Mouse (Mus musculus): Measurements from ENCODE around the gene Rfxank.

Gene Rfxank

DNA sequence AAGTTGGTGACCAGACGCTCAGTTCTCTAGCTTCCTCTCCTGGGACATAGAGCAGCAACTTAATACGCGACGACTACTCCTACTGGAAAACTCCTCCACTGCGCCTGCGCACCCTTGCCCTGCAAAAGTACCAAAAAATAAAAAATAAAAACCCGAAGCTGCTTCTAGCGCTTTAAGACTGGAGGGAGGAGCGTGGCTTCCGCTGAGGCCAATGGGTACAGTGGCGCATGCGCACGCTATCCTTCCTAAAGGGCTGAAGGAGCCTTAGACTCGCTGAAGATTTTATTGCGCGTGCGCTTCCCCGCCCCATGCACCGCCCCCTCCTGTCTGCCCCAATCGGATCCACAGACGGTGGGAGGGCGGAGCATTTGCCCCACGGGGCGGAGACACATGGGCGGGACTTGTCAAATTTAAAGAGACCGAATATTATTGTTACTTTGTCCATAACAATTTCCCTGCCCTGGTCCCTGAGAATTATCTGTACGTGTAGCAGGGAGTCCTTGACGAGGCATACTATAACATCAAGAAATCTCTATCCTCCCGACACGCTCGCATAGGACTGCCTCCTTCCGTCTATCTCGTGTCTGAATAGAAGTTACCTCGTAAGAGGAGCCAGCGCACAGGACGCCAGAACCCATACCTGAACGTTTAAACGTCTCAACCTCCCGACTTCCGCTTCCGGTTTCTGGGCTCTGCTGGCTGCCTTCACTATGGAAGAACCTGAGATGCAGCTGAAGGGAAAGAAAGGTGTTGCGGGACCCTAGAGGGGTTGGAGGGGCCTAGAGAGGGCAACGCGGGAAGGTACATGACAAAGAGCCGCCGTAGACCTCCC is at the start of gene Rfxank, which contains the start of the genes Borcs8 and Mef2b:
Gene Rfxank (minus strand): TSS at position 129 of the 832 bp plus-strand sequence.
Gene Borcs8 (plus strand): TSS at position 474 of the 832 bp plus-strand sequence.
Gene Mef2b (plus strand): TSS at position 686 of the 832 bp plus-strand sequence.
- peak; percentile 99 for DNase-seq (ENCODE audit: low spot score in 2 of 2)

DNA sequence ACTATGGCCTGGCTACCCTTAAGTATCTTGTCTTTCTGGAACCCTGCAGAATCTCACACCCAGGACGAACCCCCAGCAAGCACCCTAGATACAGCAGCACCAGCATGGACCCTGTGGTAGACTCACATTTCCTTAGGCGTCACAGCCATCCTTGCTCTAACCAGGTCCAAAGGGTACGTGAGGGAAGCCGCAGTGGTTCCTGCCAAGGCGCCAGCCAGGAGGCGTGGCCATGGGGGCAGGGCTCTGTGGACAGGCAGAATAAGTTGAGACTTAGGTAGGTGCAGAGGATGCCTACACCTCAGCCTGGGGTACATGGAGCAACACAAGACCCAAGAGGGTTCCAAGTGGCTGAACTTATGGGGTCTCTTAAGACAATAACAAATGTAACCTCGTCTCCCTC is 49.8 kb upstream of the Rfxank start:
- DNase-seq (ENCODE audit: low spot score in 2 of 2), result no peak

DNA sequence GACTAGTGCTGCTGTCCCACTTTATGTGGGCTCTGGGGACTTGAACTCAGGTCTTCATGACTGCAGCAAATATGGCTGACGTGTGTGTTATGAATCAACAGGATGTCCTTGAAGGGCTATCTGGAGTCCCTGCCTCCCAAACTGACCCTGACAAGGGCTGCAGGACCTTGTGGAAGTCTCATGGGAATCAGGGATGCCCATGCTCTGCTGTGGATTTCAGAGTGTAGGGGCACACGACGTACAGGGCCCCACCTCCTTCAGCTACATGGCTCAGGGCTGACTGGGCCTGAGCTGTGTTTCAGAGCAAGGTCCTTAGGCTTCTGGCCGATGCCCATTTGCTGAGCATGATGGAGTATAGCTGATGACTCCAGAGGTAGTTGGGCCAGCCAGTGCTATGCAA is 44.2 kb upstream of the Rfxank start:
- no peak for DNase-seq (ENCODE audit: low spot score in 2 of 2)

DNA sequence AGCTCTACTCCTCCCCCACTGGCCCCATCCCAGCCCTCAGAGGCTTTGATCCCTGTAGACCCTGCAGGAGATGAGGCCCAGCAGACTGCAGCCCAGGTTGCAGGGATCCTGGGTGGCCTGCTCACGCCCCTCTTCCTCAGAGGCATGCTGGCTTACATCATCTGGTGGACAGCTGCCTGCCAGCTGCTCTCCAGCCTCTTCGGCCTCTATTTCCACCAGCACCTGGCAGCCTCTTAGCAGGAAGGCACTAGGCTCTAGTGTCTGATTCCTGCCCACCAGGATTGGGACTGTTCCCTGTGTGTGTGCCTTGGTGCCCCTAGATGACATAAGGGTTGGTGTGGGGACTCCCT is 42.9 kb upstream of the Rfxank start:
- DNase-seq (ENCODE audit: low spot score in 2 of 2), result no peak

DNA sequence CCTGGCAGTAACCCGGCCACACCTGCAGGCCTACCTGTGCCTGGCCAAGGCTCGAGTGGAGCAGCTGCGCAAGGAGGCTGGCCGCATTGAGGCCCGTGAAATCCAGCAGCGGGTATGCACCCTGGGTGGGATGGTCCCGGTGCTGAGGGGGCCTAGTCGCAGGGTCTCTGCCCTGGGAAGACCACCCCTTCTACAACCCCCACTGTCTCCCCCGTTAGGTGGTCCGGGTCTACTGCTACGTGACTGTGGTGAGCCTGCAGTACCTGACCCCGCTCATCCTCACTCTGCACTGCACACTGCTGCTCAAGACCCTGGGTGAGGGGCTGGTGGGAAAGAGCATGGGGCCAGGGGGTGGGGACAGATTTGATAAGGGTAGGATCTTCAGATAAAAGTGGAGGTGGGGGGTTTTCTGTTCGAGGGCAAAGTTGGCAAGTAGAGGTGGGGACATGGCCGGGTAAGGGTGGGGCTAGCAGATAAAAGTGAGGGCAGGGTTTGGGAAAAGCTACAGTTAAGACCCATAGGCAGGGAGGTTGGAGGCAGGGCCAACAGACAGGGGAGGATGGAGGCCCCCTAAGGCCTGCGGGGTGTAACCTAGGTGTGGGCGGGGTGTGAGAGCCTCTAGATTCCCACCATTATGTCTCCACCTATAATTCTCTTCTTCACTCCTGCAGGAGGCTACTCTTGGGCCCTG is 42.4 kb upstream of the Rfxank start:
- no peak for DNase-seq (ENCODE audit: low spot score in 2 of 2)

- DNase-seq (ENCODE audit: low spot score in 2 of 2), result no peak
These were observed 40.1 kb upstream of the Rfxank start for GRCm38 (mm10) chr8:70179082-70179481.

- no peak for DNase-seq (ENCODE audit: low spot score in 2 of 2)
These were observed 39.3 kb upstream of the Rfxank start for GRCm38 (mm10) chr8:70178231-70178630.

GRCm38 (mm10) chr8:70174079-70174478 is 35.1 kb upstream of the Rfxank start:
- DNase-seq (ENCODE audit: low spot score in 2 of 2), result no peak

DNA sequence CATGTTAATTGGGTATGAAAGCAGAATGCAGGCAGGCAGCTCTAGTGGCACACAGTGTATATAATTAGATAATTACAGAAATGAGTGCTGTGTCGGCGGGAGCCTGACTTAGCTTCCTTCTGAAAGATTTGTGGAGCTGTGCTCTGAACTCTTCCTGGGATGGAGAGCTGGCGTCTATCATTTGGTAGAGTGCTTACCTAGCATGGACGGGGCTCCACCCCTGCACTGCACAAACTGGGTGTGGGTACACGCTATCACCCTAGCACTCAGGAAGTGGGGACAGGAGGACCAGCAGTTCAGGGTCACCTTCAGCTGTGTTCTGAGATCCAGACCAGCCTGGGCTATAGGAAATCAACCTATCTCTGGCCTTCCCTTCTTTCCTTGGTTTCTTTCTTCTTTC is 34.4 kb upstream of the Rfxank start:
- no peak for DNase-seq (ENCODE audit: low spot score in 2 of 2)

- DNase-seq (ENCODE audit: low spot score in 2 of 2), result peak; percentile 68 to 77
These were observed 33.2 kb upstream of the Rfxank start, which contains the start of gene Tmem161a for GRCm38 (mm10) chr8:70172043-70172681. Gene Tmem161a (plus strand): TSS chr8:70172356.

DNA sequence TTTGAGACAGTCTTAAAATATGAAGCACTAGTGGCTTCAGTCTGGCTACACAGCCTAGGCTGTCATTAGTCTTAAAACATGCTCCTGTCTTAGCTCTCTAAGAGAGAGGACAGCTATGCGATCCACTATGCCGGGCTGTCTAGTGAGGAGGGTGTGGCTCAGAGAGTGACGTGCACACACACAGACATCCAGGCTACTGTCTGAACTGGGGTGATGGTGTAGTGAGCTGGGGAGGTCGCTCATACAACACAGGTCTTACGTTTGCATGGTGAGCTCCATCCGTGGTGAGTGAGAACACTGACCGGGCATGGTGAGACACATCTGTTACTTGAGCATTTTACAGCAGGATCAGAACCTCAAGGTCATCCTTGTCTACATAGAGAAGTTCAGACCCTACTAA is 32.3 kb upstream of the Rfxank start:
- no peak for DNase-seq (ENCODE audit: low spot score in 2 of 2)

GRCm38 (mm10) chr8:70170748-70171147 is 31.8 kb upstream of the Rfxank start:
- DNase-seq (ENCODE audit: low spot score in 2 of 2), result no peak

DNA sequence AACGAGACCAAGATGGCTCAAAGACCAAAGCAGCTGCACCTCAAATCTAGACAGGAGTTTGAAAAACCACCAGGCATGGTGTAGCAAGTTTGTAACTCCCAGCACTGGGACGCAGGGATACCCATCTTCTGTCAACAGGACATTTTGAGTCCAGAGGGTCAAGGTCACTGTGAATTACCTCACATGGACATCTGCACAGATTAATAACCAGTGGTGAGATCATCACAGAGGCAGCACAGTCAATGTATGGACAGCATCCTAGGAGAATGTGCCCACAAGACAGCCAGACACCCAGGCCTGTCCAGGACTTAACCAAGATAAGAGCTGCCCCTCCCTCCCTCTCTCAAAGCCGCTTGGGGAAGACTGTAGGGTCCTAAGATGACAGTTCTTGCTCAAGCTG is 31.2 kb upstream of the Rfxank start:
- DNase-seq (ENCODE audit: low spot score in 2 of 2), result no peak

DNA sequence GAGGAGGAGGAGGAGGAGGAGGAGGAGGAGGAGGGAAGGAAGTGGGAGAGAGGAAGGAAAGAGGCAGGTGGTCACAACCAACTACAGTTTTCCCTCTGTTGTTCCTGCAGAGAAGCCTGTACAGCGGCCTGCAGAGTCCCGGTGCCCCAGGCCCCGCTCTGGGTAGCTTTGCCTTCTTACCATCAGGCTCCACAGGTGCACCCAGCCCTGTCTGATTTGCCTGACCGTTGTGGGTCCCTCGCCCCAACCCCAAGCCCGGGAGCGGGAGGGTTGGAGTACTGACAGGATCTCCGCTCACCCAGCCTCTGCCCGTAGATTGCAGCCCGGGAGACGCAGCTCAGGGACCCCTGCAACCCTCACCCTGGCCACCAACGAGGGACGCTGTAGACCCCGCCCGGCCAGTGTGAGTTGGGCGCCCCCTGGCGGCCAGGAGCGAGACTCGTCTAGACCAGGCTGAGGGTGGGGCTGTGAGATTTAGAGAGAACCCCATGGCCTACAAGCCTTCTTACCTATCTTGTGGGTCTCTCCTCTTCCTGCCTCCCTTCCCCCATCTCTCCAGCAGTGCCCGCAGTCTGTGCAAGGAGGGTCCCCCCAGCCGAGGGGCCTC is 27.7 kb upstream of the Rfxank start:
- DNase-seq (ENCODE audit: low spot score in 2 of 2), result peak; percentile 55 to 76

DNA sequence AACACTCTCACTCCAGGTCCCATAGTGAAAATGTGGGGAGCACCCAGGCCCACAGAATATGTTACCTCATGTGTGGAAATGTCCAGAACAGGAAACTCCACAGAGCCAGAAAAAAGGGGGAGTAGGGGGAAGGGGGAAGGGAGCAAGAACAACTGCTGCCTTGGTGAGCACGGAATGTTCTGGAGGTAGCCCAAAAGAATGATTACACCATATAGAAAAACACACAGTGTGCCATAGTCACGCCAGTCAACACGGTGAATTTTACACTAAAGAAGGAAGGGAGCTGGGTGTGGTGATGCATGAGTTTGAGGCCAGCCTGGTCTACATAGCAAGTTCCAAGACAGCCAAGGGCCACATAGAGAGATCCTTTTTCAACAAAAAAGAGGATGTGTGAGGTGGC is 24.4 kb upstream of the Rfxank start:
- no peak for DNase-seq (ENCODE audit: low spot score in 2 of 2)

GRCm38 (mm10) chr8:70160015-70160414 is 21.1 kb upstream of the Rfxank start:
- DNase-seq (ENCODE audit: low spot score in 2 of 2), result peak in 1 of 2 experiments; percentile 78

DNA sequence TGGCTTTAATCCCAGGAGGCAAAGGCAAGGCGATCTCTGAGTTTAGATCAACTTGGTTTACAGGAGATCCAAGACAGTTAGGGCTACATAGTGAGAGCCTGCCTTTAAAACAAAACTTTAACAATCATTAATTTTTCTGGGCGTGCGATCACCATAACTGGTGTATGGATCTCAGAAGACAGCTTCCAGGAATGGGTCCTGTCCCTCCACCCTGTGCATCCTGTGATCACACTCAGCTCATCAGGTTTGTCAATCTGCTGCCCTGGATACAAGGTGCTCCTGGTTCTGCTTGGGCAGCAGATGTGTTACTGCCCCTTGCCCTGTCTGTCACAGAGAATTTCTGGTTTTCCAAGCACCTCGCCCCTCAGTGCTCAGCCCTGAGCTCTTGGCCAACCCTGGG is 20.3 kb upstream of the Rfxank start:
- DNase-seq (ENCODE audit: low spot score in 2 of 2), result no peak

DNA sequence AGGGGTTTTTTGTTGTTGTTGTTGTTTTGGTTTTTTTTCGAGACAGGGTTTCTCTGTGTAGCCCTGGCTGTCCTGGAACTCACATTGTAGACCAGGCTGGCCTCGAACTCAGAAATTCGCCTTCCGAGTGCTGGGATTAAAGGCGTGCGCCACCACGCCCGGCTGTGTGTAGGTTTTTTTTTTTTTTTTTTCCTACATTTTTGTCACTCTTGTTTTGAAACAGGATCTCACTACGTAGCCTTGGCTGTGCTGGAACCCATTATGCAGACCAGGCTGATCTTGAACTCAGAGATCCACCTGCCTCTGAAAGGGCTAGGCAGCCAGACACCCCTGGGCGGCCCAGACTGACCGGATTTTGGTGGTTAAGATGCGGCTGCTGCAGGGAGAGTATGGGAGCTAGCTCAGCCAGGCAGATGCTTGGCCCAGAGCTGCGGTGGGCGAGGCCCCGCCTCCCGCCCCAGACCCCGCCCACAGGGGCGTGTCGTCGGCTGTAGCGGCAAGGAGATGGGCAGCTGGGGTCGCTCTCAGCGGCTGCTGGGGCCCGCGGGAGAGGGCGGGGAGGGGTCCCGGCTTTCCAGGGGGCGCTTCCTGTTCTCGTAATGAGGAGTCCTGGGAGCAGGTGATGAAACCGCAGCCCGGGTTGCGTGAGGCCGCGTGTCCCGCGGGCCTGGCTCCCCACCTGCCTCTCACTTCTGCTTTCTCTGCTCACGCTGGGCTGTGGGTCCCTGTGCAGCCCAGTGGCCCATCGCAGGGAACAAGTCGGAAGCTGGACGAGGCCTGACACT is 19.3 kb upstream of the Rfxank start:
- DNase-seq (ENCODE audit: low spot score in 2 of 2), result peak; percentile 63 to 81

DNA sequence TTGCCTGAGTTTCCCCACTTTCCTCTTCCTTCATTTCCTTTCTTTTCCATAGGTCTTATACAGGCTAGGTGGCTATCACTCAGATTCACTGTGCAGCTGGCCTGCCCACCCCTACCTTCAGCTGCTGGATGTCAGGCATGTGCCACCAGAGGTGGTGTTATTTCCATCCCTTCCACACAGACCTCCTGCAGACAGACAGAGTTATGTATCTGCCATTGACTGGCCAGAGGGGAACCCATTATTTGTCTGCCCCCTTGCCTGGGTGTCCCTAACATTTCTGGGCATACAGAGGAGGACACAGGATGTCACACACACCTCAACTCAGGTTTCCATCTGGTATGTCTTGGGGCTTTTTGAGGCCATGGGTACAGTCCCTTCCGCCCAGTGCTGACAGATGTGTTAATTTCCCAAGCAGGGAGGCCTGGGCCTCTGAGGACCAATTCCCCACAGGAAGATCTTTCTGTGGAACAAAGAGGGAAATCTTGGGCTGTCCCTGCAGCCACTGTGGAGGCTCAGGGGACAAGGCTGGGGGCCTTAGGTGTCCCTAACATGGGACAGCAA is 18.4 kb upstream of the Rfxank start:
- no peak for DNase-seq (ENCODE audit: low spot score in 2 of 2)

DNA sequence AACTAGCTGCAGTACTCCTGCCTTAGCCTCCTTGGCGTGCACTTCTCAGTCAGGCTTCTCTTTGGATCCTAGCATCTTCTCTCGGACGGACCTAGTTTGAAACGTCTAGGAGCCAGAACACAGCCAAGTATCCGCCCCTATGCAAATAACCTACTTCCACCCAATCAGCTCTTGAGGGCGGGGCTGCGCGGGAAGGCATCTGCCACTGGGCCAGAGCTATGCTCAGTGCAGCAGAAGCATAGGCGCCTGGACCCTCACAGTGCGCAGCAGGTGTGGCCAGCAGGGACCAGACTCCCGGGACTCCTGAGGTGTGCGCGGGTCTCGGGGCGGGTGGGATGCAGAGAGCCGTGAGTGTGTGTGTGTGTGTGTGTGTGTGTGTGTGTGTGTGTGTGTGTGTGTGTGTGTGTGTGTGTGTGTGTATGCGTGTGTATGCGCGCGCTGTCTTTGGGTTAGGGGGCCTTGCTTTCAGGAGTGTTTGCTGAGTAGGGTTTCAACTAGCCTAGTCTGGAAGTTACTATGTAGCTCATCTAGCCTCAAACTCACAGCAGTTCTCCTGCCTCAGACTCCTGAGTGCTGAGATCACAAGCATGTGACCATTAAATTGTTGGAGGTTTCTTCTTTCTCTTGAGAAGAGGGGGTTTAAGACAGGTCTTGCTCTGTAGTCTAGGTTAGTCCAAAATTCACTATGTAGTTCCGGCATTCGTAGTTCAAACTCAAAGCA is 13.7 kb upstream of the Rfxank start:
- DNase-seq (ENCODE audit: low spot score in 2 of 2), result peak in 1 of 2 experiments; percentile 64
